Mouse (Mus musculus) NIH3T3 (cell line): ENCODE results near the gene Naa15.

Source experiments
- DNase-seq: peaks from one replicate; pipeline ENCODE4 v3.0.0-alpha.2; 2012; ENCODE audit warnings: low read depth

Naa15 gene

GRCm38 (mm10) chr3:51434871-51435595 is 20.1 kb downstream of the Naa15 start:
- DNase-seq: no peak

DNA sequence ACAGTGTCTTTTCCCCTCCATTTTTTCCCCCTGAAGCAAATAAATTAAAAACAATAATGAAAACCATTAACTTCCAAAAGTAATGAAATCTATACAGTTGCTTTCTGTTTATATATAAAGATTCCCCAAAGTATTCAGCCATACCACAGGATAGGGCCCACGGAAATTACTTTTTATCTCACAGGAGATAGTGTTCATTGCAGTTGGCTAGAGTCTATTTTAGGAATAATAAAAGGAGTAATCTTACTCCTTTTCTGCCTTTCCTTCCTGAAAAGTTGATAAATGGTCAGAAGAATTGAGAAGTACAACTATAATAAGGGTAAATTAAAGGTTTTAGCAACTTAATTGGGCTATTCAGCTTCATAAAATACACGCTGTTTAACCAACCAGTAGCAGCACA is 53.6 kb downstream of the Naa15 start:
- DNase-seq: no peak

DNA sequence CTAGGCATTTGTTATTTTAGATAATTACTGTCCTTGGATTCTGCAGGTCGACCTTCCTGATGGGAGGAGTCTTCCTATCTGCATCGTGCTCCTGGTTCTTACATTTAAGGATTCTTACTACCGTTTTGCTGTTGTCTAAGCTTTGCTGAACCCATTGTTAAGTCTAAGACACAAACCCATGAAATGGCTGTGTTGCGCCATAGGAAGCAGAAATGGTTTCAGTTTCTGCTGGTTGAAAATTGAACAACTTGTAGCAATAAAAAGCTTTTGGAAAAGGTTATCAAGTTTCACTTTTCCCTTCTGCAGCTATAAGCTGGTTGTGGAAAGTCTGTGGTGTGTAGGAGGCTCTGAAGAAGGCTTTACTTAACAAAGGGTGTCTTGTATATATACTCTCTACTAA is 60.8 kb downstream of the Naa15 start:
- peak; percentile 53 for DNase-seq

- no peak for DNase-seq
Measured at GRCm38 (mm10) chr3:51479893-51480292, 64.9 kb downstream of the Naa15 start.

DNA sequence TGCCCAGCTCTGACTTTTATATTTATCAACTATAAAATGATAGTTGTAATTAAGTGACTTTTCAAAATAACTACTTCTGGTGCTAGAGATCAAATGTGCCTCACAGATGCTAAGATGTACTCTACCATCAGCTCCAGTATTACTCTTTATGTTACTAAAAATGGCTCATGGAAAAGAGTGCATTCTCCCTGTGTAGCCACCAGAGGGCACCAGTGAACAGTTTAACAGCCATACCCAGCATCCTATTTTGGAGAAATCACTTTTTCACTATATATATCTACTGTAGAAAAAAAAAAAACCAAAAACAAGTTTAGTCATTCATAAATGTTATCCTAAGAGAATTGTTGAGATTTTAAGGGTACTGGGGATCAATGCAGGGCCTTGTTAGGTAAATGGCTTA is 66.1 kb downstream of the Naa15 start:
- DNase-seq: peak; percentile 88

DNA sequence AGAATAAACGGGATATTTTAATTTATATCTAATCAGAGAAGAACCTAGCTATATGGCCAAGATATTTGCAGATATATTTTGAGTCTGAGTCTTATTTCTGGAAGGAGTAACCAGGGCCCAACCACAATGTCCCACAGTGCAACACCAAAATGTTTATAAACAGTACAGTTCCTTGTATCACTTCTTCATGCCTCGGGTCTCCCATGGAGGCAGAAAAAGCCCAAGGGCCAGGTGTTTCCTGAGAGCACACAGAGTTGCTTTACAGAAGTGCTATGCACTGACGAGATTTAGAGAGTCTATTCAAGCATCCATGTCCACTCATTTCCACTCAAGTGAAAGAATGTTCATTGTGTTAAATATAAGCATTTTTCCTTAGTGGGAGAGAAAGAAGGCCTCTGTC is 66.9 kb downstream of the Naa15 start:
- no peak for DNase-seq

DNA sequence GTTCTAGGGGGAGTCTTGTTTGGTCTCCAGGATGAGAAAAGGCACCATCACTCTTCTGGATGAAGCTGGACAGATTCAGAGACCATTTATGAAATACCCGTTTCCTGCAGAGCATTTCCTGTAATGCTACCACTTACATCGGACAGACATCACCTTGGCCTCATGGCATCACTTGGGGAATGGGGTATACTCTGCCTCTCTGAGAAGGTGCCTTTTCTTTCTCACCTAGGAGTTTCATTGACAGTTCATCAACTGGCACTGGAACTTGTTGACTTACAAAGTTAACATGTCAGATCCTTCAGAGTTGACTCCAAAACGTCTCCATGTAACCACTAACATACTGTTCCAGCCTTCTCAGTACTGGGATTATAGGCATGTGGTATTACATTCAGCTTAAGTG is 67.8 kb downstream of the Naa15 start:
- DNase-seq: peak; percentile 8

DNA sequence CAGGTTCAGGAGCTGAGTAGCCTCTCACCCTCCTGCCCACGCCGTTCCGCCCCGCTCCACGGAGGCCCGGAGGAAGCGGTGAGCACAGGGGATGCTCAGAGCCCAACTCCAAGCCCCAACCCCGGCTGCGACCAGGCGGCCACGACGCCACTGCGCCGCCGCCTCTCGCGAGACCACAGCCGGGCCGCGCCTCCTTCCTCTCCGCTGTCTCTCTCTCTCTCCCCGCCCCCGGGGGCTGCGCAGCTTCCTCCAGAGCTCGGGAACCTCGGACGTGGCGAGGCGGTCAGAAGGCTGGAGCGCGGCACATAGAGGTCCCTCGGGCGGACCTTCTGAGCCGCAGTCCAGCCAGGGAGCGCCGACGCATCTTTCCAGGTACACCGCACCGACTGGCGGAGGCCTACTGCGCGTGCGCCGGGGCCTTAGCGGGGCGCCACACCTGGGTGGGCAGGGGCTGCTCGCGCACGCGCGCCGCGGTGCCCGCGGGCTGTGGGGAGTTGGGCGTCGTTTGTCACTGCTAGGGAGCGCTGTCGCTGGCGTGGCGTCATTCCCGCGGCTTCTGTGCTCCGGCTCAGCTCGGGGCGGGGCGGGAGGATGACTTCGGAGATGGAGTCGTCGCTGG is 68.9 kb downstream of the Naa15 start, which contains the start of gene Rab33b:
TSS of gene Rab33b (plus strand) at position 180 of the 619 bp plus-strand sequence.
- DNase-seq: peak; percentile 98

DNA sequence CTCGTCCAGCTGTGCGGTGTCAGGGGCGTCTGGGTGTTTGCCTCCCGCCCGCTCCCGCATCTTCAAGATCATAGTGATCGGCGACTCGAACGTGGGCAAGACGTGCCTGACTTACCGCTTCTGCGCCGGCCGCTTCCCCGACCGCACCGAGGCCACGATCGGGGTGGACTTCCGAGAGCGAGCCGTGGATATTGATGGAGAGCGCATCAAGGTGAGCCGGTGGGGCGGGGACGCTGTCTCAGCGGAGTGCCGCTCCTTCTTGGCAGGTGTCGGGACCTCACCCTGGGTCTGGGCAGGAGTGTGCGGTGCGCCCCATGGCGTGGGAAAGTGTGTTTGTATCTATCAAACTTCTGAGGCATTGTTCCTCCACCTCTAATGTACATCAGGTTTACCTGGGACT is 69.4 kb downstream of the Naa15 start:
- DNase-seq: no peak

DNA sequence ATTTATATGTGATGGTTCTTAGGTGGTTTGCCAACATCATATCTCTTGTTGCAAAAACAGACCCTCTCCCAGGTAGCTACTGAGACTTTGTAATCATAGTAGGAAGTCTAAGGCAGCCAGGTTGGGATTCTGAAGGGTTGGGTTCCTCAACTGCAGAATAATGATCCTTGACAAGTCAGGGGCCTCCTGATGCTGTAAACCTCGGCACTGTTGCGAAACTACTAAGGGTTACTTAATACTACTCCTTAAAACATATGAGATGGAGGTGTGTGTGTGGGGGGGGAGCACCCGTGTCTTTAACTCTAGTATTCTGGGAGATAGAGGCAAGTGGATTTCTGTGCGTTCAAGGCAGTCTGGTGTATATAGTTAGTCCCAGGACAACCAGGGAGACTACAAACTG is 70.4 kb downstream of the Naa15 start:
- peak; percentile 54 for DNase-seq

DNA sequence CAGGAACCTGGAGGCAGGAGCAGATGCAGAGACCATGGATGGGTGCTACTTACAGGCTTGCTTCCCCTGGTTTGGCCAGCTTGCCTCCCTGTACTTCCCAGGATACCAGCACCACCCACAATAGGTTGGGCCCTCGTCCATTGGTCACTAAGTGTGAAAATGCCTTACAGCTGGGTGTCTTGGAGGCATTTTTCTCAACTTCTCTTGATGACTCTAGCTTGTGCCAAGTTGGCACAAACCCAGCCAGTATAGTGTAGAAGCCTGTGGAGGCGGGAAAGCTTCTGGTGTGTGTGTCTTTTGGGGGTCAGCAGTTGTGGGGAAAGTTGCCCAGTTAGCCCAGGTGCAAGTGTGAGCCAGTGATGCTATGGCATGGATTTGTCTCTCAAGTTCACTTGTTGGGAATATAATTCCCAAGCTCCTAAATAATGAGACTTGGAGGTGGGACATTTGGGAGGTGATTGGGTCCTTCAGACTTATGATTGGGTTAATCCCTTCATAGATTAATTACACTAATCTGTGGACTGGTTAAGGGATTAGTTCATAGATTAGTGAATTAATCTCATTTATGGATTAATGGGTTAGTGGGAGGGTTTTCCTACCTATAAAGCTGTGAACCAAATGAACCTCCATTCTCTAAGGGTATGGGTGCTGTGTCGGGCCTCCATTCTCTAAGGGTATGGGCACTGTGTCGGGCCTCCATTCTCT is 71.7 kb downstream of the Naa15 start:
- peak; percentile 38 for DNase-seq

- no peak for DNase-seq
Measured at GRCm38 (mm10) chr3:51490088-51490753, 75.3 kb downstream of the Naa15 start.

DNA sequence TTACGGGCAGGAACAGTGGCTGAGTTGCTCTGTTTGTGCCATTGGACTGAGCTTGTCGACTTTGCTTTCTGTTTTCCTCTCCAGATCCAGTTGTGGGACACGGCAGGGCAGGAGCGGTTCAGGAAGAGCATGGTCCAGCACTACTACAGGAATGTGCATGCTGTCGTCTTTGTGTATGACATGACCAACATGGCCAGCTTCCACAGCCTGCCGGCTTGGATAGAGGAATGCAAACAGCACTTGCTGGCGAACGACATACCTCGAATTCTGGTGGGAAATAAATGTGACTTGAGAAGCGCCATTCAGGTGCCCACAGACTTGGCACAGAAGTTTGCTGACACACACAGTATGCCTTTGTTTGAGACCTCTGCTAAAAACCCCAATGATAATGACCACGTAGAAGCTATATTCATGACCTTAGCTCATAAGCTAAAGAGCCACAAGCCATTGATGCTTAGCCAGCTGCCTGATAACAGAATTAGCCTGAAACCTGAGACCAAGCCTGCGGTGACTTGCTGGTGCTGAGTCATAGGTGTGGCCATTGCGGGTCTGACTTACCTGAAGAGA is 78.4 kb downstream of the Naa15 start:
- DNase-seq: no peak

- DNase-seq: no peak
Measured at GRCm38 (mm10) chr3:51494466-51494865, 79.5 kb downstream of the Naa15 start.

DNA sequence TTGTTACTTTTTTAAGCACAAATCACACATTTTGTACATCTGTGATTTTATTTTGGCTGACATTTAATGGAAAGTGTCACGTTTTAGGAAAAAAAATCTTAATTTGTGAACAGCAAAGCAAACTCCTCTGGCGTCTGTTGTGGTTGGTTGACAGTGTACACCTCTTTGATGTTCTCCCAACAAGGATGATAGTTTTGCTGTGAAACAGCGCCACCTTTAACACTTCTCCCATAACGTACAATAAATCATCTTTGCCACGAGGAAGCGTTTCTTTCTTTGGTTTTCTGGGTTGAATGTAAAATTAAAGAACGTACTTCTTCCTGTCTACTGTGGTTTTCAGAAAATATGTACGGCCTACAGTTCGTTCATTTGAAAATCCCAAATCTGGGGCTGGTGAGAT is 80.7 kb downstream of the Naa15 start:
- no peak for DNase-seq

DNA sequence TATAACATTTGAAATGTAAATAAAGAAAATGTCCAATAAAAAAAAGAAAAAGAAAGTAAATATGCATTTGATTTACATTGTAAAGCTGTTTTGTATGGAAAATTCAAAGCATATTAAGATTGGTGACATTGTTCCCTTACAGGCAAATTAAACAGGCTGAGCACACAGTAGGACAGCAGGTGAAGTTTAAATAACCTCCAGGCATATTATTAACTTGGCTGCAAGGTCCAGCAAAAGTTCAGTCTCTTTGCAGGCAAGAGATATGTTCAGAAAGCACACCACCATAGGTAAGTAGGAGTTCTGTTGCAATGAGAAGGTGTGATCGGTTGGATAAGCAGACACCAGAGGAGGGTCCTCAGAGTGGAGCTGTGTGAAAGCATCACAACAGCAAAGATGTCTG is 83.0 kb downstream of the Naa15 start:
- DNase-seq: no peak

GRCm38 (mm10) chr3:51498659-51499058 is 83.7 kb downstream of the Naa15 start:
- DNase-seq: no peak

DNA sequence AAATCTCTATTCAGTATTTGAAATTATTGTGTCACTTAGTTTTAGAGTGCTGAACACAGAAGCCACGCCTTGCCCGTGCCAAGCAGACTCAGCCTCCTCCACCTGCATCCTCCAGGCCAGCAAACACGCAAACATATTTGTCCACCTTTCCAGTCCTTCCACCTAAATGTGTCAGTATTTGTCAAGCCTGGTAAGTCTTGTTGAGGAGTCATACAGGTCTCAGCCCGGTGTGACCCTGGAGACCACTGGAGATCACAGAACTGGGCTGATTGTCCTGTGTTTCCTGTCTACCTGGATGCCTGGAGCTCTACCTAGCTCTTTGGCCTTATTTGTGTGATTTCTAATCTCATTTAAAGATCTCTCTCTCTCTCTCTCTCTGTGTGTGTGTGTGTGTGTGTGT is 84.9 kb downstream of the Naa15 start:
- DNase-seq: no peak

DNA sequence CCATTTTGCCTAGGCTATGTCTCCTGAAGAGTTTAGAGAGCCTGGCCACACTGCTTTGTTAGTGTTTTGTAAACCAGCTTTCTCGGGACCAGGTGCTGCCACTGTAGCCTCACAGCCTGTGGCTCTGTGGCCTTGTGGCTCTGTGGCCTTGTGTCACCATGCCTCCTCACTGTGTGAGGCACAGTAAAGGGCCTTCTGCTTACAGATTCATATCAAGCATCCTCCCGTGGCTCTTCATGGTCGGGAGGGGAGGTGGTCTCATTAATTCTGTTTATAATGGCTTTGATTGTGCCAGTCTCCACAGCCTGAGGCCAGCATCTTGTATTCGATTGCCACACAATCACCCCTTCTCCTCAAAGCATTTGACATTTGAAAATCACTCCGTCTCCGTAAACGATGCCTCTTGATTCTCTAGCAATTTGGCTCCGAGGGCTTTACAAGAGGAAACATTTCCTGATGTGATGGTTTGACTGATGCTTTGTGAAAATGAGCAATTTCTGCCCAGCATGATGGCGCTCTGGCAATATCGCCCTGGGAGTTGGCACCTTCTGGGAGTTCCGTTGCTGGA is 89.5 kb downstream of the Naa15 start:
- no peak for DNase-seq

GRCm38 (mm10) chr3:51505465-51505864 is 90.5 kb downstream of the Naa15 start:
- no peak for DNase-seq

DNA sequence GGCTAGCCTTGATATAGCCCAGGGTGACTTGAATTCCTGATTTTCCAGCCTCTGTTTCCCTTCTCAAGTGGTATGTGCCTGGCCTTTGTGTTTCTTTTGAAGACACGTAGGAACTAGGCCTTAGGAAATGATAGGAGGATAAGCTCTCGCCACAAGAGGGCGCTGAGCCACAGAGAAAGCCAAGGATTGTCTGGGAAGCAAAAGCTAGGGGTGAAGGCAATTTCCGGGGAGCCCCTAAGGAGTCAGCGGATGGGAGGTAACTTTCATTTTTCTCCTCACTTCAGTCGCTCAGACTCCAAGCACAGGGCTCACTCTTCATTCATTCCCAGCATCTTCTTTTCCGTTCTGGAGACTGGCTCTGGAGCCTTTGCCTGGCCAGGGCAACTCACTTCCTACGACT is 96.0 kb downstream of the Naa15 start:
- peak; percentile 96 for DNase-seq

- no peak for DNase-seq
Measured at GRCm38 (mm10) chr3:51511983-51512382, 97.0 kb downstream of the Naa15 start.
